Mouse (Mus musculus): ENCODE results near the gene Calm3. TPM values are rescaled to one million over a fixed set of nuclear protein-coding genes. Genes with fewer than 3 reads are reported as not detected.

The Calm3 gene
- polyA plus RNA-seq, 1 experiment from 2014 or later, result 58.8 TPM

GRCm38 (mm10) chr7:16895000-16895399 lies 28.9 kb downstream of the Calm3 start:
- Histone ChIP-seq H3K4me1 (ENCODE audit: insufficient read depth) (peaks cover 10% of the 10 kb centered on the region), H3K36me3 (replicated peaks; ENCODE audit: insufficient read depth, low read length) (no peaks in the 10 kb centered on the region), H3K4me3 (ENCODE audit: low read depth, low read length) (no peak overlapping the region), H3K9ac (replicated peaks) (no peak overlapping the region), H3K27me3 (ENCODE audit: insufficient read depth, low read length) (peaks cover 41% of the 10 kb centered on the region), H3K4me2 (ENCODE audit: low read depth, low read length) (peak overlapping the region; percentile 58), H3K9me3 (ENCODE audit: low read length) (no peaks in the 10 kb centered on the region), H3K27ac (ENCODE audit: low read depth) (no peak overlapping the region)
- peak; percentile 34 for ATAC-seq
- no peak for TF ChIP-seq EP300 (IDR thresholded peaks at IDR 0.05; ENCODE audit: low read depth)
- peak; percentile 92 for TF ChIP-seq CTCF (IDR thresholded peaks at IDR 0.05; ENCODE audit: low read depth)
- peak; percentile 81 for DNase-seq
- under 1% methylated on average over 24 of the region's 24 CpGs for whole genome bisulfite sequencing (ENCODE audit: insufficient replicate concordance)

DNA sequence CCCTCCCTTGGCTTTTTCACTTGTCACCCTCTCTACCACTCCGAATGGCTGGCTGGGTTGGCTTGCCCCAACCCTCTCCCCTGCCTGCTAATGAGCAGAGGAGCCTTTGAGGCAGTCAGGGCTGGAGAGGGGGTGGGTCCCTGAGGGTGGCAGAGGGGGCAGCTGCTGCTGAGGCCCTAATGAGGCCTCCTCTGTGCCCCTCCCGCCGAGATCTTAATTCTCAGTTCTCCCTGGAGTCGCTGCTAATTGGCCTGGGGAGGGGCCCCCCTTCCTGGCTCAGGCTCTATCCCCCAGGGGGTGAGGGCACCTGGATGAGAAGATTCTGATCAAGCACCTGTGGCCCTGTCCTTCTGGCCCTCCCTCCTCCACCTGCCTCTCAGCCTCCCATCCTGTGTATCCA lies 29.6 kb downstream of the Calm3 start:
- Histone ChIP-seq H3K4me2 (ENCODE audit: low read depth, low read length) (no peak overlapping the region), H3K27me3 (ENCODE audit: insufficient read depth, low read length) (peaks cover 41% of the 10 kb centered on the region), H3K4me3 (ENCODE audit: low read depth, low read length) (no peak overlapping the region), H3K4me1 (ENCODE audit: insufficient read depth) (peaks cover 10% of the 10 kb centered on the region), H3K9ac (replicated peaks) (no peak overlapping the region), H3K36me3 (replicated peaks; ENCODE audit: insufficient read depth, low read length) (no peaks in the 10 kb centered on the region), H3K9me3 (ENCODE audit: low read length) (no peaks in the 10 kb centered on the region), H3K27ac (ENCODE audit: low read depth) (no peak overlapping the region)
- DNase-seq (no peak), ATAC-seq (no peak)
- 8% methylated on average over 4 of the region's 4 CpGs for WGBS (ENCODE audit: insufficient replicate concordance)
- TF ChIP-seq EP300 (IDR thresholded peaks at IDR 0.05; ENCODE audit: low read depth), result no peak
- no peak for TF ChIP-seq CTCF (IDR thresholded peaks at IDR 0.05; ENCODE audit: low read depth)

DNA sequence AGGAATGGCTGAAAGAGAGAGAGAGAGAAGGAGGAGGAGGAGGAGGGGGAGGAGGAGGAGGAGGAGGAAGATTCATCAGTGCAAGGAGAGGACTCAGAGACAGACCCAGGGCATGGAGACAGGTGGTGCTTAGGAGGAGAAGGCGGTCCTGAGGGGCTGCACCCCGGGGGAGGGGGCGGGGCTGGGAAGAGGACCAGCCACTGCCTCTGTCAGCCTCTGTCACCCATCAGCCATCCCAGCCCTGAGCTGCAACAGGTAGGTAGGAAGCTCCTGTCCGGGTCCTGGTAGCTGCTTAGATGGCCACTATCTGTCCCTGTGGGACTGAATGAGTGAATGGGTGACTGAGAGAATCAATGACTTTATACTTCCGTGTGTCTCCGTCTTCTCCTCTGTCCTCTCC lies 30.3 kb downstream of the Calm3 start:
- H3K4me2 ChIP-seq (ENCODE audit: low read depth, low read length), result no peak overlapping the region
- 2% methylated on average over 3 of the region's 6 CpGs for WGBS (ENCODE audit: insufficient replicate concordance)
- no peaks in the 10 kb centered on the region for H3K9me3 ChIP-seq (ENCODE audit: low read length)
- DNase-seq (no peak), ATAC-seq (no peak)
- H3K9ac ChIP-seq (replicated peaks), result no peak overlapping the region
- peaks cover 10% of the 10 kb centered on the region for H3K4me1 ChIP-seq (ENCODE audit: insufficient read depth)
- no peak overlapping the region for H3K27ac ChIP-seq (ENCODE audit: low read depth)
- no peak for TF ChIP-seq CTCF (IDR thresholded peaks at IDR 0.05; ENCODE audit: low read depth)
- TF ChIP-seq EP300 (IDR thresholded peaks at IDR 0.05; ENCODE audit: low read depth), result no peak
- H3K4me3 ChIP-seq (ENCODE audit: low read depth, low read length), result no peak overlapping the region
- H3K27me3 ChIP-seq (ENCODE audit: insufficient read depth, low read length), result peaks cover 41% of the 10 kb centered on the region
- no peaks in the 10 kb centered on the region for H3K36me3 ChIP-seq (replicated peaks; ENCODE audit: insufficient read depth, low read length)

- Histone ChIP-seq H3K36me3 (replicated peaks; ENCODE audit: insufficient read depth, low read length) (no peaks in the 10 kb centered on the region), H3K4me3 (ENCODE audit: low read depth, low read length) (no peak overlapping the region), H3K9ac (replicated peaks) (no peak overlapping the region), H3K4me2 (ENCODE audit: low read depth, low read length) (no peak overlapping the region), H3K27ac (ENCODE audit: low read depth) (no peak overlapping the region), H3K27me3 (ENCODE audit: insufficient read depth, low read length) (peaks cover 41% of the 10 kb centered on the region), H3K4me1 (ENCODE audit: insufficient read depth) (peaks cover 10% of the 10 kb centered on the region), H3K9me3 (ENCODE audit: low read length) (no peaks in the 10 kb centered on the region)
- WGBS (ENCODE audit: insufficient replicate concordance), result 40% methylated on average over 9 of the region's 9 CpGs
- DNase-seq (no peak), ATAC-seq (no peak)
- no peak for TF ChIP-seq EP300 (IDR thresholded peaks at IDR 0.05; ENCODE audit: low read depth)
These were observed 31.6 kb downstream of the Calm3 start for GRCm38 (mm10) chr7:16892352-16892730.

DNA sequence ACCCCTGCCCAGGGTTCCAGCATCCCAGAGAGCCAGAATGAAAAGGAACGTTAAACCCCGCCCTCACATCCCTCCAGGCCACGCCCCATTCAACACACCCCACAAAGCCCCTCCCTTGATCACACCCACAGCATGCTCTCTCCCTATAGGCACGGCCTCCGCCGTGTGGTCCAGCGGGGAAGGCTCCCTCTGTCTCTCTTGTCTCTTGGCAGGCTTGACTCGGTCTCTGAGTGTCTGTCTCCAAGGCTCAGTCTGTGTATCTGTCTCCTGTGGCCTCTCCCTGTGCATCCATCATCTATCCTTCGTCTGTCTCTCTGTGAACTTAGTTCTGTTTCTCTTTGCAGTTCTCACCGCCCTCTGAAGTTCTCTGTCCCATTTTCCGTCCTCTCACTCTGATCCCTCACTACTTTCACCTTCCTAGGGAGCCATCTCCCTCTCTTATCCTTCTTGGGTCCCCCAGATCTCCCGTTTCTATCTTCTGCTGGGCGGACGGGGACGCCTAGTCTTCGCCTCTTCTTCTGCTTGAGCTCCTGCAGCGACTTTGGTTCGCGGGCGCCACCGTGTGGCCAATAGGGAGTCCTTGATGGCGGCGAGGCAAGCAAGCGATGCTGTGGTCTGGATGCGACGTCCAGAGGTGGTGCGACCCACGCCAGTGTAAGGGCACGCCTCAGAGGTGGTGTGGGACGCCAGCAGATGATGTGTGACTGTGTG lies 32.1 kb downstream of the Calm3 start, which contains the start of gene Gng8:
Gng8 (plus strand) TSS at position 146 of the 711 bp plus-strand sequence.
- H3K27ac ChIP-seq (ENCODE audit: low read depth), result peak within 1 kb of the TSS; percentile 39; the same call in 1 of the 2 replicates
- peak; percentile 87 for ATAC-seq
- peak within 1 kb of the TSS; percentile 67 for H3K4me2 ChIP-seq (ENCODE audit: low read depth, low read length)
- no peak for TF ChIP-seq EP300 (IDR thresholded peaks at IDR 0.05; ENCODE audit: low read depth)
- peak; percentile 96 for TF ChIP-seq CTCF (IDR thresholded peaks at IDR 0.05; ENCODE audit: low read depth)
- under 1% methylated on average over 30 of the region's 30 CpGs for WGBS (ENCODE audit: insufficient replicate concordance)
- H3K9ac ChIP-seq (replicated peaks), result no peak within 1 kb of the TSS
- H3K9me3 ChIP-seq (ENCODE audit: low read length), result no peaks in the 10 kb centered on the region
- H3K36me3 ChIP-seq (replicated peaks; ENCODE audit: insufficient read depth, low read length), result no peaks in the 10 kb centered on the region
- peaks cover 47% of the 10 kb centered on the region for H3K27me3 ChIP-seq (ENCODE audit: insufficient read depth, low read length)
- peak; percentile 88 for DNase-seq
- H3K4me3 ChIP-seq (ENCODE audit: low read depth, low read length), result peak within 1 kb of the TSS; percentile 28
- peaks cover 10% of the 10 kb centered on the region for H3K4me1 ChIP-seq (ENCODE audit: insufficient read depth)

- no peak for ATAC-seq
- H3K9me3 ChIP-seq (ENCODE audit: low read length), result peaks cover 5% of the 10 kb centered on the region
- TF ChIP-seq EP300 (IDR thresholded peaks at IDR 0.05; ENCODE audit: low read depth), result no peak
- no peak for TF ChIP-seq CTCF (IDR thresholded peaks at IDR 0.05; ENCODE audit: low read depth)
- no peak overlapping the region for H3K4me3 ChIP-seq (ENCODE audit: low read depth, low read length)
- peak overlapping the region; percentile 39; the same call in 1 of the 2 replicates for H3K27ac ChIP-seq (ENCODE audit: low read depth)
- H3K36me3 ChIP-seq (replicated peaks; ENCODE audit: insufficient read depth, low read length), result no peaks in the 10 kb centered on the region
- WGBS (ENCODE audit: insufficient replicate concordance), result 3% methylated on average over 23 of the region's 23 CpGs
- peak overlapping the region; percentile 6; the same call in 1 of the 2 replicates for H3K4me2 ChIP-seq (ENCODE audit: low read depth, low read length)
- no peak for DNase-seq
- peaks cover 10% of the 10 kb centered on the region for H3K4me1 ChIP-seq (ENCODE audit: insufficient read depth)
- H3K27me3 ChIP-seq (ENCODE audit: insufficient read depth, low read length), result peaks cover 55% of the 10 kb centered on the region
- no peak overlapping the region for H3K9ac ChIP-seq (replicated peaks)
These were observed 33.0 kb downstream of the Calm3 start for GRCm38 (mm10) chr7:16890944-16891343.
